Mouse (Mus musculus) MEL (cell line): ENCODE data around the gene Tab1. TPM values are rescaled to one million over a fixed set of nuclear protein-coding genes. Genes with fewer than 3 reads are reported as not detected.

Experiments used
- DNase-seq: peaks from one replicate; pipeline ENCODE4 v3.0.0; 2011; ENCODE audit warnings: low read depth, low spot score
- H3K27ac ChIP-seq: 2 replicates; pipeline ENCODE4 v1.5.1; 2012; ENCODE audit warnings: low read depth, mild to moderate bottlenecking, control low read depth, low read length, moderate library complexity; ENCODE audit not compliant: control insufficient read depth
- H3K27me3 ChIP-seq, 2 experiments: fragments of 150-350 bp in 1 of 2; sonication (generic) in 1 of 2; 2 replicates each; pipeline ENCODE4 v1.6.1; 2012; ENCODE audit warnings: low read length in 2 of 2, mild to moderate bottlenecking in 2 of 2, improper control_type of control experiment in 1 of 2, moderate library complexity in 1 of 2; ENCODE audit not compliant: insufficient read depth in 2 of 2, control insufficient read depth in 1 of 2
- H3K36me3 ChIP-seq, 2 experiments: 2 replicates each; pipeline ENCODE4 v1.6.1; 2012 to 2014; ENCODE audit warnings: low read length in 2 of 2, improper control_type of control experiment in 1 of 2, inconsistent platforms in 1 of 2, mild to moderate bottlenecking in 1 of 2; ENCODE audit not compliant: insufficient read depth in 2 of 2, control insufficient read depth in 1 of 2
- H3K4me1 ChIP-seq, 2 experiments: fragments of 150-350 bp in 1 of 2; sonication (generic) in 1 of 2; 2 replicates each; pipeline ENCODE4 v1.6.1; 2012; ENCODE audit warnings: low read length in 2 of 2, improper control_type of control experiment in 1 of 2, mild to moderate bottlenecking in 1 of 2; ENCODE audit not compliant: insufficient read depth in 2 of 2, control insufficient read depth in 1 of 2
- H3K4me3 ChIP-seq, 2 experiments: fragments of 150-350 bp in 1 of 2; sonication (generic) in 1 of 2; 2 replicates each; pipeline ENCODE4 v1.5.1; 2012; ENCODE audit warnings: low read depth in 2 of 2, low read length in 2 of 2, mild to moderate bottlenecking in 2 of 2, moderate library complexity in 2 of 2, control low read depth in 1 of 2, improper control_type of control experiment in 1 of 2; ENCODE audit not compliant: control insufficient read depth in 1 of 2, insufficient read depth in 1 of 2
- H3K79me2 ChIP-seq: 2 replicates; pipeline ENCODE4 v1.6.1; 2012; ENCODE audit warnings: mild to moderate bottlenecking, low read length, moderate library complexity; ENCODE audit not compliant: control insufficient read depth, poor library complexity, insufficient read depth
- H3K9ac ChIP-seq: 2 replicates; pipeline ENCODE4 v1.6.1; 2012; ENCODE audit warnings: low read depth, mild to moderate bottlenecking, control low read depth, low read length, moderate library complexity; ENCODE audit not compliant: control insufficient read depth, poor library complexity, severe bottlenecking
- H3K9me3 ChIP-seq: fragments of 150-350 bp; sonication (generic); replicated peaks from 2 replicates; pipeline ENCODE4 v1.6.1; 2012; ENCODE audit warnings: mild to moderate bottlenecking, low read length, improper control_type of control experiment, moderate library complexity; ENCODE audit not compliant: insufficient read depth
- CTCF ChIP-seq, 3 experiments: IDR thresholded peaks in 2 of 3; conservative IDR thresholded peaks in 1 of 3; 2 replicates each; pipeline ENCODE4 v1.5.1; 2011 to 2012; ENCODE audit warnings: low read length in 3 of 3, low read depth in 2 of 3, mild to moderate bottlenecking in 2 of 3, improper control_type of control experiment in 1 of 3, inconsistent platforms in 1 of 3, mixed read lengths in 1 of 3, moderate library complexity in 1 of 3; ENCODE audit not compliant: control insufficient read depth in 1 of 3, insufficient read depth in 1 of 3, poor library complexity in 1 of 3, severe bottlenecking in 1 of 3
- E2F4 ChIP-seq: IDR thresholded peaks from 2 replicates; pipeline ENCODE4 v1.6.1; 2011; ENCODE audit warnings: low read depth, low read length, improper control_type of control experiment, borderline replicate concordance
- ELF1 ChIP-seq: IDR thresholded peaks from 2 replicates; pipeline ENCODE4 v1.6.1; 2014; ENCODE audit warnings: low read depth, mild to moderate bottlenecking, inconsistent platforms, low read length, improper control_type of control experiment, moderate library complexity
- ETS1 ChIP-seq: IDR thresholded peaks from 2 replicates; pipeline ENCODE4 v1.6.1; 2012; ENCODE audit warnings: low read depth, mild to moderate bottlenecking, inconsistent platforms, low read length, improper control_type of control experiment, moderate library complexity
- GATA1 ChIP-seq: IDR thresholded peaks from 2 replicates; pipeline ENCODE4 v1.6.1; 2011; ENCODE audit warnings: low read depth, low read length, improper control_type of control experiment
- MAFK ChIP-seq: IDR thresholded peaks from 2 replicates; pipeline ENCODE4 v1.6.1; 2011; ENCODE audit warnings: low read depth, mild to moderate bottlenecking, low read length, improper control_type of control experiment, borderline replicate concordance
- MAX ChIP-seq: IDR thresholded peaks from 2 replicates; pipeline ENCODE4 v1.6.1; 2011; ENCODE audit warnings: low read length, improper control_type of control experiment
- MAZ ChIP-seq: IDR thresholded peaks from 2 replicates; pipeline ENCODE4 v1.6.1; 2012; ENCODE audit warnings: low read depth, mild to moderate bottlenecking, inconsistent platforms, low read length, improper control_type of control experiment
- MXI1 ChIP-seq: IDR thresholded peaks from 2 replicates; pipeline ENCODE4 v1.6.1; 2011; ENCODE audit warnings: mild to moderate bottlenecking, low read depth, low read length, improper control_type of control experiment
- NRF1 ChIP-seq: IDR thresholded peaks from 2 replicates; pipeline ENCODE4 v1.6.1; 2014; ENCODE audit warnings: low read depth, mild to moderate bottlenecking, inconsistent platforms, low read length, improper control_type of control experiment, moderate library complexity; ENCODE audit not compliant: poor library complexity, insufficient read depth, severe bottlenecking
- POLR2AphosphoS2 ChIP-seq: IDR thresholded peaks from 2 replicates; pipeline ENCODE4 v1.6.1; 2011; ENCODE audit warnings: low read length, improper control_type of control experiment
- POLR2AphosphoS5 ChIP-seq: IDR thresholded peaks from 2 replicates; pipeline ENCODE4 v1.6.1; 2012; ENCODE audit warnings: low read depth, borderline replicate concordance, mild to moderate bottlenecking, inconsistent platforms, low read length, moderate library complexity, mixed read lengths
- RCOR1 ChIP-seq: IDR thresholded peaks from 2 replicates; pipeline ENCODE4 v1.6.1; 2012; ENCODE audit warnings: low read depth, mild to moderate bottlenecking, inconsistent platforms, low read length, improper control_type of control experiment
- SMC3 ChIP-seq: IDR thresholded peaks from 2 replicates; pipeline ENCODE4 v1.6.1; 2011; ENCODE audit warnings: low read depth, low read length, improper control_type of control experiment
- TBP ChIP-seq: IDR thresholded peaks from 2 replicates; pipeline ENCODE4 v1.8.0; 2011; ENCODE audit warnings: low read depth, low read length, improper control_type of control experiment
- TCF12 ChIP-seq: IDR thresholded peaks from 2 replicates; pipeline ENCODE4 v1.6.1; 2014; ENCODE audit warnings: low read depth, mild to moderate bottlenecking, inconsistent platforms, low read length, improper control_type of control experiment, moderate library complexity
- USF2 ChIP-seq, 2 experiments: IDR thresholded peaks; 2 replicates each; pipeline ENCODE4 v1.6.1; 2011 to 2012; ENCODE audit warnings: improper control_type of control experiment in 2 of 2, low read length in 2 of 2, borderline replicate concordance in 1 of 2, inconsistent platforms in 1 of 2, low read depth in 1 of 2, mild to moderate bottlenecking in 1 of 2; ENCODE audit not compliant: insufficient read depth in 1 of 2
- ZC3H11A ChIP-seq: IDR thresholded peaks from 2 replicates; pipeline ENCODE4 v1.6.1; 2012; ENCODE audit warnings: low read depth, mild to moderate bottlenecking, inconsistent platforms, low read length, improper control_type of control experiment
- ZKSCAN1 ChIP-seq: IDR thresholded peaks from 2 replicates; pipeline ENCODE4 v1.6.1; 2012; ENCODE audit warnings: low read depth, mild to moderate bottlenecking, inconsistent platforms, low read length, improper control_type of control experiment, moderate library complexity
- polyA plus RNA-seq, 2 experiments: library from polyadenylated mRNA; stranded (reverse) in 1 of 2; unstranded in 1 of 2; fragments of >175 nt in 1 of 2; fragments of >200 nt in 1 of 2; gene quantifications; 2 replicates each; pipeline versions ENCODE4 v1.2.1 to v1.2.4; 2012; ENCODE audit warnings: low replicate concordance in 2 of 2, low read depth in 1 of 2; ENCODE audit not compliant: insufficient read length in 2 of 2, insufficient read depth in 1 of 2, missing spikeins in 1 of 2
- total RNA-seq: library from RNA; depleted of rRNA; stranded (reverse); fragments of 300-350 nt; gene quantifications from 2 replicates; pipeline ENCODE4 v1.2.3, GENCODE M21; 2012

Tab1 gene
- total and polyA plus RNA-seq, 3 experiments = 23.3 to 31.1 TPM; not detected in 1

GRCm38 (mm10) chr15:80140878-80141277 lies 8.0 kb downstream of the Tab1 start:
- Histone ChIP-seq H3K9me3 (no peaks in the 10 kb centered on the region), H3K27ac (no peak overlapping the region), H3K36me3 (peaks cover 1 to 10% of the 10 kb centered on the region in 2 experiments; a peak in 3 of 4 replicates), H3K27me3 (no peaks in the 10 kb centered on the region), H3K9ac (no peak overlapping the region), H3K4me3 (no peak overlapping the region), H3K4me1 (0 out of 4 replicates have a peak, but pooled peaks cover 0 to 3% of the 10 kb centered on the region in 2 experiments), H3K79me2 (peaks cover 29% of the 10 kb centered on the region)
- DNase-seq = no peak
- no peak for TF ChIP-seq E2F4
- no peak for TF ChIP-seq MAFK
- no peak for TF ChIP-seq ELF1
- TF ChIP-seq USF2 (IDR thresholded peaks at IDR 0.05; ENCODE audit: borderline replicate concordance in 1 of 2, insufficient read depth in 1 of 2, low read depth in 1 of 2, low read length in 2 of 2) = no peak
- no peak for TF ChIP-seq RCOR1
- no peak for TF ChIP-seq MAZ
- no peak for TF ChIP-seq ETS1
- TF ChIP-seq MAX = no peak
- no peak for TF ChIP-seq GATA1
- no peak for TF ChIP-seq CTCF (IDR thresholded peaks at IDR 0.05 in 2 of 3, conservative IDR thresholded peaks at IDR 0.05 in 1 of 3; ENCODE audit: control insufficient read depth in 1 of 3, insufficient read depth in 1 of 3, low read depth in 2 of 3, low read length in 3 of 3, poor library complexity in 1 of 3, severe bottlenecking in 1 of 3)
- no peak for TF ChIP-seq TCF12
- no peak for TF ChIP-seq ZC3H11A
- TF ChIP-seq MXI1 = no peak
- TF ChIP-seq POLR2AphosphoS5 = no peak
- TF ChIP-seq NRF1 = no peak
- no peak for TF ChIP-seq ZKSCAN1
- no peak for TF ChIP-seq TBP
- no peak for TF ChIP-seq POLR2AphosphoS2

- TF ChIP-seq ELF1 (no peak), CTCF (IDR thresholded peaks at IDR 0.05 in 2 of 3, conservative IDR thresholded peaks at IDR 0.05 in 1 of 3; ENCODE audit: control insufficient read depth in 1 of 3, insufficient read depth in 1 of 3, low read depth in 2 of 3, low read length in 3 of 3, poor library complexity in 1 of 3, severe bottlenecking in 1 of 3) (peak; percentile 45 to 55 (median 53)), SMC3 (peak; percentile 21; the same call in 1 of the 2 replicates)
- Histone ChIP-seq H3K4me3 (no peak overlapping the region), H3K79me2 (peaks cover 18% of the 10 kb centered on the region), H3K9me3 (no peaks in the 10 kb centered on the region), H3K27me3 (no peaks in the 10 kb centered on the region), H3K4me1 (no peaks in the 10 kb centered on the region), H3K9ac (no peak overlapping the region), H3K36me3 (peaks cover 0 to 10% of the 10 kb centered on the region in 2 experiments; a peak in 2 of 4 replicates), H3K27ac (no peak overlapping the region)
- DNase-seq = peak; percentile 53
Measured at GRCm38 (mm10) chr15:80142130-80142529, 9.2 kb downstream of the Tab1 start.
